Mouse (Mus musculus) G1E (cell line): ENCODE measurements around the gene Hsbp1.
"Not testable (repeated sequence)": the region's sequence is repeated elsewhere in the genome, so short reads cannot be mapped to it uniquely, and the experiment has no call there.

ENCODE experiments used
- CTCF ChIP-seq: IDR thresholded peaks from 2 replicates; pipeline ENCODE4 v1.5.1; 2012; ENCODE audit warnings: low read depth, low read length, inconsistent platforms, mixed read lengths
- POLR2AphosphoS5 ChIP-seq: IDR thresholded peaks from 2 replicates; pipeline ENCODE4 v1.6.1; 2012; ENCODE audit warnings: low read depth, low read length, inconsistent platforms; ENCODE audit not compliant: insufficient replicate concordance

GRCm38 (mm10) chr8:119297752-119298151 is 46.5 kb upstream of the Hsbp1 start:
- TF ChIP-seq CTCF, POLR2AphosphoS5: not testable (repeated sequence)
